Mouse (Mus musculus) frontal cortex, postnatal 36 days (tissue): ENCODE results near the gene Gzme.
"Not testable (repeated sequence)": the region's sequence is repeated elsewhere in the genome, so short reads cannot be mapped to it uniquely, and the experiment has no call there.

Source experiments
- DNase-seq, 2 experiments: peaks; one replicate each; pipeline ENCODE4 v3.0.0; 2022; ENCODE audit warnings: low spot score in 2 of 2

Gzme gene

DNA sequence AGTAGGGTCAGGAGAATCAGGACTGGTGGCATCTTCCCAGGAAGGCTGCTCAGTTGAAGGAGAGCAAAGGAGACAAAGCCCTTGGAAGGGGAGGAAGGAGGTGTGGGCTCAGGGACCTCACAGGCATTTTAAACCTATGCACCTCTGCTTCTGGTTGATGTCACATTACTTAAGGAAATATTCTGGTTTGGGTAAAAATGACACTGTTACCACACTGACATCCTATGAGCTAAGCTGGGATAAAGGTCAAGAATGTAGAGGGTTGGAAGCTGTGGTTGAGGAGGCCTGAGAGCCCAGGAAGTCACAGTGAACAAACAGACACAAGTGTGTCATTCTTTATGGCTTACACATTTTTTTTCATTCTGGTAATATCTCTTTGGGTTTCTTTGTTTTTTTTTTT lies at the start of gene Gzme:
TSS of gene Gzme (minus strand) at position 101 of the 400 bp plus-strand sequence.
- DNase-seq = no peak

- DNase-seq = peak; percentile 33 to 52
These were observed 47.6 kb upstream of the Gzme start for GRCm38 (mm10) chr14:56168009-56168408.

DNA sequence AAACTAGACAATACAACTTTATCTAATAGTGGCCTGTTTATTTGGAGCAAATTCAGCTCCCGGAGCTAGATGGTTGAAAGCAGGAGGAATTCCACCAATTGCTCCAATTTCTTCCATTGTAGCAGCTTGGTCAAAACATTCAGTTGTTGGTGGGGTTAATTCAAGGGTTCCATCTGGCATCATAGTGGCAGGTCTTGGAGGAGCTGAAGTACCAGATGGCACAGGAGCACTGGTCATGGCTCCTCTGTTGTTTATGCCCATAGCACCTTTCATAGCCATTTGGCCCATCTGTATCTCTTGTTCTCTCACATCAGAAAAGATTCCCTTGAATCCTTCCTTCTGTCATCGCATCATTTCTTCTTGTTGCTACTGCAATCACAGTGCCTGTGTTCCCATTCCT lies 41.7 kb upstream of the Gzme start:
- no peak for DNase-seq

GRCm38 (mm10) chr14:56159479-56159878 lies 39.1 kb upstream of the Gzme start, which contains the start of gene Gzmg:
Gene Gzmg (minus strand): TSS chr14:56159579.
- not testable (repeated sequence) for DNase-seq

GRCm38 (mm10) chr14:56155340-56155739 lies 34.9 kb upstream of the Gzme start:
- no peak for DNase-seq

- DNase-seq = not testable (repeated sequence)
These were observed 13.2 kb upstream of the Gzme start for GRCm38 (mm10) chr14:56133675-56134074.

GRCm38 (mm10) chr14:56132508-56132907 lies 12.1 kb upstream of the Gzme start, which contains the start of gene Gzmd:
Gene Gzmd (minus strand): TSS chr14:56132608.
- DNase-seq = not testable (repeated sequence)

DNA sequence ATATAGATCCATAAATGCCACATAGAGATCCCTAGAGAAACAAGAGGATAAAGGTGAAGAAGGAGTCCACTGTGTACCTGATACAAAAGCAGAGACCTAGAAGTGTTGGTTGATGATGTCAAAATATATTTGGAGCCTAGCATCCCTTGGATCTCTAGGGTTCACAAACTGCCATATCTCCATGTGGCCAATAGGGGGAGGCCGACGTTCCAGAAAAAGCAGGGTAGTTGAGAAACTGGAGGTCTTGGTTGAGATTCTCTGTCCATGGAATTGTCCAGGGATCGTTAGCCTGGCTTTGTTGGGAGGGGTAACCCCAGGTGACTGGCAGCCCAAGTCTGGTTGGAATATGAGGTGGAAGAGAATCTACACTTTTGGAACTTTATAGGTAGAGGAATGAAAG lies 7.9 kb upstream of the Gzme start:
- no peak for DNase-seq

DNA sequence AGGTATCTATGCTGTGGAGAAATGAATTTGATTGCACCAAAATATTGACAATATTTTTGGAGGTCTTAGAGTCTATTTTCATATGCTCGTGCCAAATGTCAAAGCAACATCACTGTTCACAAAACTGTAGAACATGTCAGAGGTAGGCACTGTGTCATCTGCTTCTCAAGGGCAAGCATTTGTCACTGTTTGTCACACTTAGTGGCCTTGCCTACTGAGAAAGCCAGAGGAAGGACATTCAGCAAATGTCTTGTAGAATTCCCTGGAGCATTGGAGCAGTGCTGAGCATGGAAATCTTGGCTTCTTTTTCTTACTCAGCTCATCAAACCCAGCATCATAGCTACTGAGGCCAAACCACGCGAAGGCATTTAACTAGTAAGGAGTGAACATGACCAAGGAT lies 3.1 kb upstream of the Gzme start:
- no peak for DNase-seq

DNA sequence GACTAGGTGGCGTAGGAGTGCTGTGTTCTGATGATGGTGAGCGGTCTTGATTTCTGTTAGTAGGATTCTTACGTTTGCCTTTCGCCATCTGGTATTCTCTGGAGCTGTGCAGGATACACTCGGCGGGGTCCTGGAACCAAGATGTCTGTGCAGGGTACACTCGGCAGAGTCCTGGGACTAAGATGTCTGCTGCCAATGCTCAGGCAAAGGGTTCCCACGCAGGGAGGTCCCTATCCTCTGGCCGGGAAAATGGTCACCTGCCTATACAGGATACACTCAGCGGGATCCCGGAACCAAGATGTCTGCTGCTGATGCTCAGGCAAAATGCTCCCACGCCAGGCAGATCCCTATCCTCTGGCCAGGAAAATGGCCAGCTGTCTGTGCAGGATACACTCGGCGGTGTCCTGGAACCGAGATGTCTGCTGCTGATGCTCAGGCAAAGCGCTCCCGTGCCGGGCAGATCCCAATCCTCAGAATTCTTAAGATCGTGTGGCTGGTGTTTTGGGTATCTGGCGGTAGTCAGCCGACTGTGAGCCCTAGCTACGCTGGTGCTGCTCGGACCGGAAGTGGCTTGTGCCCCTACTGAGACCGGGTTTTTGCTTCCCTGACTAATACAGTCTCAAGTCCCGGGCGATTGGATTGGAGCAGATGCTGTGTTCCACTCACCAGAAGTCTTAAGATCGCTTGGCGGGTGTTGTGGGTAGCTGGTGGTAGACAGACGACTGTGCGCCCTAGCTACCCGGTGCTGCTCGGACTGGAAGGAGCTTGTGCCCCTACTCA lies 4.7 kb downstream of the Gzme start:
- not testable (repeated sequence) for DNase-seq

DNA sequence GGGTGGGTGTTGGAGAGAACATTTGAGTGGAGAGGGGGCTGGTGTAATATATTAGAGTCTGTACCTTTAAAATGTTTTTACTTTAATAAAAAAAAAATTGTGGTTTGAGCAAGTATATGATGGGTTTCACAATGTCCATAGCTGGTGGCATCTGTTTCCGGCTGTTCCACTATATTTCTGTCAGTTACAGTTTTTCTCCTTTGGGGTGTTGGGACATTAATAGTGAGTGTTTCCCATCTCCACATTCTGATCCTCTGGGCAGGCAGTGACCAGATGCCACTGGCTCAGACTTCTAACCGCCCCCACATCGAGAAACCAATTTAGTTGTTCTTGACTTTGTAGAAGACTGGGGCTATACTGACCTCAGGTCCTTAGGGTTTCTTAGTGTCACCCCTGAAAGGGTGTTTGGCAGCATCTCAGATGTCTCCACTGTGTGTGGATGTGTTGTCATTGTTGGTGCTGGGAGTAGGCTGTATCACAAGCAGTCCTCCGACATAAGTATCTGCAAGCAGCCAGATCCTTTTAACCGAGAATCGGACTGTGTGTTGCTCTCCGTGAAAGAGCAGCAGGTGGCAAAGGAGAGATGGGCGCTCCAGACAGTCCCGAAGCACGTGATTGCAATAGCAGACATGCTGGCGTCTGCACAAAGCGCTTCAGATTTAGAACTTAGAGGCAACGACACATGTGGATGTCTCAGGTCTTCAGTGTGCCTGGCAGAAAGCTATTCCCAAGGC lies 14.8 kb downstream of the Gzme start:
- DNase-seq = peak in 1 of 2 experiments; percentile 3

- DNase-seq = no peak
These were observed 15.4 kb downstream of the Gzme start for GRCm38 (mm10) chr14:56105016-56105415.

- no peak for DNase-seq
These were observed 17.0 kb downstream of the Gzme start for GRCm38 (mm10) chr14:56103452-56103851.

DNA sequence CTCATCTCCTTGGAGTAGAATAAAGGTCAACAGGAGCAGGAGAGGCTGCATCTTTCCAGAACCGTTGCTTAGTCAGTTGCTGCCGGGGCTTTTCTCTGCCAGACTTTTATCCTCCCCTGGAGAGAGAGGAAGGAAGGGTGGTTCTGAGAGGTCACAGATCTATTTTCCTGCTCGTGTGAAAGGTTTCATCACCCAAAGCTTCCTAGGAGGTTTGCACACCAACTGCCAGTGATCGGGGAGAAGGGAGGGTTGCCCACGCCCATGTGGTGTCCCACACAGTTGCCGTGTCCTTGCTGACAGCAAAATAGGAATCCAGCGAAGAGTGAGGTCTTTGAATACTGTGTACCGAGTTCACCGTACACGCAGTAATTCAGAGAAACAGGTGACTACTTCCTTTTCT lies 18.0 kb downstream of the Gzme start, which contains the start of gene Ctsg:
TSS of gene Ctsg (minus strand) at position 189 of the 400 bp plus-strand sequence.
- no peak for DNase-seq

DNA sequence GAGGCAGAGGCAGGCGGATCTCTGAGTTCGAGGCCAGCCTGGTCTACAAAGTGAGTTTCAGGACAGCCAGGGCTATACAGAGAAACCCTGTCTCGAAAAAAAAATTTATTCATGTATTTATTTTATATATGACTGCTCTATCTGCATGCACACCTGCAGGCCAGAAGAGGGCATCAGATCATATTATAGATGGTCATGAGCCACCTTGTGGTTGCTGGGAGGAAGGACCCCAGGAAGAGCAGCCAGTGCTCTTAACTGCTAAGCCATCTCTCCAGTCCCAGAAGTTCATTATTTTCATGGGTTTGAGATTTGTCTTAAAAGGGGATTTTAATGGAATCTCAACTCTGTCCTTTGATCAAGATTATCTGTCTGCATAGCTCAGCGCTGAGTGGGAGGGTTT lies 21.5 kb downstream of the Gzme start:
- DNase-seq = peak in 1 of 2 experiments; percentile 3

GRCm38 (mm10) chr14:56097597-56097996 lies 22.8 kb downstream of the Gzme start:
- DNase-seq = no peak

- DNase-seq = no peak
These were observed 27.1 kb downstream of the Gzme start for GRCm38 (mm10) chr14:56093353-56093752.

DNA sequence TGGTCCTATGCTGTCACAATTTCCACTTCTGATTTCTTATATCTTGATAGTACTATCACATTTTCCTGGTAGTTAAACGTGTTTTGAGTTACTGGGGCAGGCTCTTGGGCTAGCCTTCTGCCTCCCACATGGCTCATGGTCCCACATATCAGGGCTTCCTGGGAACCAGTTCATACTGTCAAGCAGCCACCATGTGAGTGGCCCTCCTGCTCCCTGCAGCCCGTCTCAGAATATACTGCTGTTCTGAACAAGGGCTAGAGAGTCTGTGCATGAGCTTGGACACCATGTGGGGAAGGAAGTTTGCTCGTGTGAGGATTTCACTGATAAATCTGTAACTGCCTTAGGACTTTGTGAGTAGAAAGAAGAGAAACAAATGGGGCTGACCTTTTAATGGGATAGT lies 33.7 kb downstream of the Gzme start:
- DNase-seq = no peak

- no peak for DNase-seq
These were observed 35.3 kb downstream of the Gzme start, which contains the start of gene Mcpt8 for GRCm38 (mm10) chr14:56085167-56085566. Gene Mcpt8 (minus strand): TSS chr14:56085273.

DNA sequence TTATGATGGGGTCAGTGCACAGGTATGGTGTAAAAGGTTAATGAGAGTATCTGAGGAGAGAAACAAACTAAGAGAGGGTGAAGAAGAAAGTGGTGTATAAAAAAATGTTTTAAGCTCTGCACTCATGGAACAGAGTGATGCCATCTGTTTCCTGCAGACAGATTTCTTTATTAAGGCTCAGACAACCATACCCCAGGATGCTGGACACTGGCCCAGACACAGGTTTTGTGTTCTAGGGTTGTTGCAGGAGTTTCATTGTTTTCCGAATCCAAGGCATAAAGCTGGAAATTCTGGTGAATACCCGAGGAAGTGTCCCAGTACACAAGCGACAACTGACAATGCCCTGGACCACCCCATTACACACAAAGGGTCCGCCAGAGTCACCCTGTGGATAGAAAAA lies 38.4 kb downstream of the Gzme start:
- no peak for DNase-seq
